ENCODE assay signal across 22 mouse cellular contexts in the genomic region with DNA sequence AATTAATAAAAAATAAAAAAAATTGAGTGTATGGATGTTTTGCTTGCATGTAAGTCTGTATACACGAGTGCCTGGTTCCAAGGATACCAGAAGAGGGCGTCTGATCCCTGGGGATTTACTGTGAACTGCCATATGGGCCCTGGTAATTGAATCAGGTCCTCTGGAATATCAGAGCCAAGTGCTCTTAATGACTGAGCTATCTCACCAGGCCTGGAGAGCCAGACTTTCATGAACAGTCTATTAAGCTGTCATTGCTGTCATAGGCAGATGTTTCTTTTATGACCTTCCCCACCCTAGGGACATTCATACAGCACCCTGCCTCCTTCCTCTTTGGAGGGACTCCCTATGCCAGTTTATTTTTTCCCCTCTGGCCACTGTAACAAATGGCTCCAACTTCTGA. TPM values are rescaled to one million over a fixed set of nuclear protein-coding genes. Genes with fewer than 3 reads are reported as not detected.
DNase-seq lines count a peak whose midpoint lies in the region; ATAC-seq and TF ChIP-seq lines count a peak whose summit lies in the region.
"Had no signal": no experiment of that assay in that cellular context is flagged by ENCODE, and none has a peak within 500 bp of the region (broad histone marks: within the 10 kb centered on the region; RNA-seq: fewer than 3 reads in every experiment).

No protein-coding gene starts in this region.

- H3K9ac ChIP-seq in kidney, embryonic 16.5 days (replicated peaks; ENCODE audit: low read length) = no peak overlapping the region
- H3K9ac ChIP-seq in lung, postnatal 0 days (replicated peaks; ENCODE audit: low read depth) = no peak overlapping the region
- H3K9ac ChIP-seq: forebrain, embryonic 15.5 days; heart, embryonic 12.5 days; hindbrain, embryonic 15.5 days; limb, embryonic 12.5 days; liver, embryonic 15.5 days; stomach, embryonic 15.5 days had no signal

- no peak for DNase-seq in kidney, adult 18-20 months
- peak; percentile 68 for DNase-seq in lung, postnatal 0 days (ENCODE audit: low spot score)
- no peak for DNase-seq in lung, postnatal 14 days
- DNase-seq in fat pad, adult 2 months (ENCODE audit: extremely low read depth, low read depth, low spot score) = peak; percentile 50
- no peak for DNase-seq in thymus, postnatal 36 days
- no peak for DNase-seq in heart, adult 8-10 months (ENCODE audit: low spot score)
- DNase-seq: adrenal gland, adult 2 months; cerebellum, adult 11-12 months; cerebellum, postnatal 36 days; spleen, adult 18-20 months had no signal

- no peak overlapping the region for H3K4me2 ChIP-seq in kidney, embryonic 16.5 days (replicated peaks; ENCODE audit: low read depth, low read length)
- H3K4me2 ChIP-seq in lung, postnatal 0 days (replicated peaks; ENCODE audit: low read depth, low read length) = no peak overlapping the region
- H3K4me2 ChIP-seq: forebrain, embryonic 15.5 days; heart, embryonic 12.5 days; hindbrain, embryonic 15.5 days; limb, embryonic 12.5 days; liver, embryonic 15.5 days; stomach, embryonic 15.5 days had no signal

- ATAC-seq in kidney, embryonic 16.5 days (ENCODE audit: low FRiP score, low TSS enrichment) = peak; percentile 65
- peak; percentile 52 for ATAC-seq in lung, postnatal 0 days
- ATAC-seq: forebrain, embryonic 15.5 days; midbrain, embryonic 16.5 days had no signal

- 29% methylated on average over 2 of the region's 2 CpGs for WGBS in kidney, embryonic 16.5 days
- WGBS in lung, postnatal 0 days = 42% methylated on average over 2 of the region's 2 CpGs

- no peak for TF ChIP-seq EP300 in lung, postnatal 0 days (IDR thresholded peaks at IDR 0.05)

- H3K4me1 ChIP-seq in kidney, embryonic 16.5 days (ENCODE audit: insufficient read depth, low read length) = no peaks in the 10 kb centered on the region
- H3K4me1 ChIP-seq in lung, postnatal 0 days (ENCODE audit: insufficient read depth, low read depth, low read length) = no peaks in the 10 kb centered on the region
- H3K4me1 ChIP-seq: forebrain, embryonic 15.5 days; heart, embryonic 12.5 days; hindbrain, embryonic 15.5 days; limb, embryonic 12.5 days; liver, embryonic 15.5 days; stomach, embryonic 15.5 days had no signal

- H3K4me3 ChIP-seq in kidney, embryonic 16.5 days (ENCODE audit: low read length) = no peak overlapping the region
- no peak overlapping the region for H3K4me3 ChIP-seq in lung, postnatal 0 days (ENCODE audit: low read depth, low read length)
- H3K4me3 ChIP-seq: forebrain, embryonic 15.5 days; heart, embryonic 12.5 days; hindbrain, embryonic 15.5 days; layer of hippocampus, adult 2 months; limb, embryonic 12.5 days; liver, embryonic 15.5 days; stomach, embryonic 15.5 days had no signal

- H3K9me3 ChIP-seq in kidney, embryonic 16.5 days (ENCODE audit: low read length) = no peaks in the 10 kb centered on the region
- H3K9me3 ChIP-seq in lung, postnatal 0 days (ENCODE audit: low read length) = no peaks in the 10 kb centered on the region
- H3K9me3 ChIP-seq: forebrain, embryonic 15.5 days; G1E; heart, embryonic 12.5 days; hindbrain, embryonic 15.5 days; limb, embryonic 12.5 days; liver, embryonic 15.5 days; stomach, embryonic 15.5 days had no signal

- TF ChIP-seq CTCF in lung, postnatal 0 days (IDR thresholded peaks at IDR 0.05) = peak; percentile 47

- H3K36me3 ChIP-seq in kidney, embryonic 16.5 days (ENCODE audit: insufficient read depth, low read length) = no peaks in the 10 kb centered on the region
- no peaks in the 10 kb centered on the region for H3K36me3 ChIP-seq in lung, postnatal 0 days (ENCODE audit: insufficient read depth, low read length)
- H3K36me3 ChIP-seq: forebrain, embryonic 15.5 days; G1E; heart, embryonic 12.5 days; hindbrain, embryonic 15.5 days; limb, embryonic 12.5 days; liver, embryonic 15.5 days; stomach, embryonic 15.5 days had no signal

- H3K27me3 ChIP-seq in kidney, embryonic 16.5 days (ENCODE audit: insufficient read depth, low read length) = no peaks in the 10 kb centered on the region
- no peaks in the 10 kb centered on the region for H3K27me3 ChIP-seq in lung, postnatal 0 days (replicated peaks; ENCODE audit: insufficient read depth, low read length)
- H3K27me3 ChIP-seq: forebrain, embryonic 15.5 days; heart, embryonic 12.5 days; hindbrain, embryonic 15.5 days; limb, embryonic 12.5 days; liver, embryonic 15.5 days; stomach, embryonic 15.5 days had no signal

- H3K27ac ChIP-seq in kidney, embryonic 16.5 days (ENCODE audit: low read length) = peak overlapping the region; percentile 13; the same call in 1 of the 2 replicates
- H3K27ac ChIP-seq in lung, postnatal 0 days (ENCODE audit: low read length) = no peak overlapping the region
- H3K27ac ChIP-seq: forebrain, embryonic 15.5 days; hindbrain, embryonic 15.5 days; layer of hippocampus, adult 2 months; limb, embryonic 12.5 days; liver, embryonic 15.5 days had no signal

RNA-seq across cellular contexts. Expression of a gene that starts 26.8 kb away (rescaled TPM):
- polyA plus RNA-seq in kidney, embryonic 16.5 days (2015; fragmentation: Nextera tagmentation; extraction: Ambion mirVana) = 22.1 and 23.0 TPM in 2 replicates
- polyA plus RNA-seq in lung, postnatal 0 days (2015; fragmentation: Nextera tagmentation; extraction: Ambion mirVana) = 51.9 and 53.1 TPM in 2 replicates
- 10 to 100 TPM in 1 of 4 experiments, 1 to 10 TPM in 3; 4.1 to 11.5 (median 5.2) TPM for total RNA-seq in heart, adult 8-10 months (2022)
- total RNA-seq: megakaryocyte-erythroid progenitor cell, adult 5-6 weeks had no signal
- polyA plus RNA-seq: G1E had no signal

RNA-seq across cellular contexts. Expression of a gene that starts 53.9 kb away (rescaled TPM):
- polyA plus RNA-seq in kidney, embryonic 16.5 days (2015; fragmentation: Nextera tagmentation; extraction: Ambion mirVana) = not detected in 2 replicates
- 8.3 and 11.8 TPM in 2 replicates for polyA plus RNA-seq in lung, postnatal 0 days (2015; fragmentation: Nextera tagmentation; extraction: Ambion mirVana)
- 1 to 10 TPM; 4.4 to 7.8 (median 6.2) TPM for total RNA-seq in heart, adult 8-10 months (2022)
- total RNA-seq: G1E; gastrocnemius, adult 18-20 months; megakaryocyte-erythroid progenitor cell, adult 5-6 weeks had no signal
- polyA plus RNA-seq: forebrain, embryonic 15.5 days; G1E; heart, embryonic 12.5 days; hindbrain, embryonic 15.5 days; limb, embryonic 12.5 days; midbrain, embryonic 16.5 days; stomach, embryonic 15.5 days had no signal

RNA-seq across cellular contexts. Expression of a gene that starts 55.0 kb away (rescaled TPM):
- polyA plus RNA-seq in kidney, embryonic 16.5 days (2015; fragmentation: Nextera tagmentation; extraction: Ambion mirVana) = 91.5 and 96.5 TPM in 2 replicates
- 74.6 and 81.6 TPM in 2 replicates for polyA plus RNA-seq in lung, postnatal 0 days (2015; fragmentation: Nextera tagmentation; extraction: Ambion mirVana)
- total RNA-seq in heart, adult 8-10 months (2022) = 10 to 100 TPM; 50.2 to 70.9 (median 65.9) TPM
- polyA plus RNA-seq: G1E had no signal

Comparison
In these comparisons a context has a peak if more than half of its experiments do, and no peak if none do; other contexts are left out.
1. DNase-seq: peak in lung, postnatal 0 days (single experiment) and fat pad, adult 2 months (single experiment); none in kidney, adult 18-20 months (single experiment), lung, postnatal 14 days (single experiment), thymus, postnatal 36 days (0 of 2) and heart, adult 8-10 months (single experiment).